Mouse (Mus musculus) small intestine, adult 2 months (tissue): ENCODE measurements around the gene Bicral. TPM values are rescaled to one million over a fixed set of nuclear protein-coding genes. Genes with fewer than 3 reads are reported as not detected.
"Not testable (repeated sequence)": the region's sequence is repeated elsewhere in the genome, so short reads cannot be mapped to it uniquely, and the experiment has no call there.

ENCODE experiments used
- H3K27ac ChIP-seq: fragments of 200-500 bp; 2 replicates; pipeline ENCODE4 v1.5.1; 2012; ENCODE audit warnings: low read depth, low read length, control low read depth, inconsistent platforms; ENCODE audit not compliant: insufficient read depth
- H3K27me3 ChIP-seq: fragments of 200-500 bp; 2 replicates; pipeline ENCODE4 v1.6.1; 2012; ENCODE audit warnings: mild to moderate bottlenecking, moderate library complexity, low read length, inconsistent platforms; ENCODE audit not compliant: control insufficient read depth, insufficient read depth
- H3K36me3 ChIP-seq: fragments of 200-500 bp; 2 replicates; pipeline ENCODE4 v1.6.1; 2012; ENCODE audit warnings: mild to moderate bottlenecking, low read length, control low read depth, inconsistent platforms; ENCODE audit not compliant: control insufficient read depth, insufficient read depth
- H3K4me1 ChIP-seq: fragments of 200-500 bp; 2 replicates; pipeline ENCODE4 v1.6.1; 2012; ENCODE audit warnings: low read length, inconsistent platforms, mixed read lengths; ENCODE audit not compliant: control insufficient read depth, insufficient read depth, insufficient read length
- H3K4me3 ChIP-seq: fragments of 200-500 bp; 2 replicates; pipeline ENCODE4 v1.5.1; 2012; ENCODE audit warnings: low read depth, mild to moderate bottlenecking, control low read depth, inconsistent platforms, low read length, moderate library complexity
- CTCF ChIP-seq: fragments of 200-500 bp; IDR thresholded peaks from 2 replicates; pipeline ENCODE4 v1.5.1; 2012; ENCODE audit warnings: low read depth, mild to moderate bottlenecking, control low read depth, inconsistent platforms, low read length, moderate library complexity, mixed read lengths; ENCODE audit not compliant: insufficient replicate concordance, insufficient read length; ENCODE audit errors: extremely low read depth
- POLR2A ChIP-seq: fragments of 200-500 bp; IDR thresholded peaks from 2 replicates; pipeline ENCODE4 v1.6.1; 2012; ENCODE audit warnings: low read depth, mild to moderate bottlenecking, control low read depth, inconsistent platforms, low read length, moderate library complexity
- WGBS: fragments of 180-500 bp; shearing (Covaris S2); methylation state at CpG from one replicate; pipeline ENCODE4 v1.1.7; 2018; 5-methylcytosine and 5-hydroxymethylcytosine counted together
- polyA plus RNA-seq: library from polyadenylated mRNA; depleted of rRNA; stranded (reverse); fragments of >200 nt; gene quantifications from 2 replicates; pipeline ENCODE4 v1.2.3, GENCODE M21; 2012

The Bicral gene
- polyA plus RNA-seq, 1 experiment = 7.1 TPM

GRCm38 (mm10) chr17:46797386-46797785, 60.9 kb downstream of the Bicral start:
- Histone ChIP-seq H3K4me1 (no peaks in the 10 kb centered on the region), H3K4me3 (no peak overlapping the region), H3K36me3 (peaks cover 26% of the 10 kb centered on the region), H3K27ac (no peak overlapping the region), H3K27me3 (no peaks in the 10 kb centered on the region)
- TF ChIP-seq POLR2A (no peak), CTCF (no peak)
- 81% methylated on average over 8 of the region's 8 CpGs for WGBS

GRCm38 (mm10) chr17:46796743-46797142, 61.5 kb downstream of the Bicral start:
- 93% methylated on average over 4 of the region's 4 CpGs for WGBS
- no peaks in the 10 kb centered on the region for H3K27me3 ChIP-seq
- peaks cover 25% of the 10 kb centered on the region for H3K36me3 ChIP-seq
- H3K27ac ChIP-seq = no peak overlapping the region
- TF ChIP-seq CTCF (no peak), POLR2A (no peak)
- H3K4me3 ChIP-seq = no peak overlapping the region
- no peaks in the 10 kb centered on the region for H3K4me1 ChIP-seq

- Histone ChIP-seq H3K27ac (no peak overlapping the region), H3K4me3 (no peak overlapping the region), H3K36me3 (no peaks in the 10 kb centered on the region), H3K4me1 (no peaks in the 10 kb centered on the region), H3K27me3 (no peaks in the 10 kb centered on the region)
- no peak for TF ChIP-seq POLR2A
- 78% methylated on average over 2 of the region's 2 CpGs for WGBS
Measured at GRCm38 (mm10) chr17:46792963-46793362, 65.3 kb downstream of the Bicral start.

- H3K4me3 ChIP-seq, H3K27ac ChIP-seq, H3K36me3 ChIP-seq, H3K4me1 ChIP-seq, H3K27me3 ChIP-seq: not testable (repeated sequence)
- 81% methylated on average over 2 of the region's 2 CpGs for WGBS
Measured at GRCm38 (mm10) chr17:46787974-46788373, 70.3 kb downstream of the Bicral start.

GRCm38 (mm10) chr17:46786952-46787351, 71.3 kb downstream of the Bicral start:
- WGBS = 88% methylated on average over 5 of the region's 5 CpGs
- Histone ChIP-seq H3K27ac (no peak overlapping the region), H3K4me3 (no peak overlapping the region), H3K36me3 (no peaks in the 10 kb centered on the region), H3K27me3 (no peaks in the 10 kb centered on the region), H3K4me1 (no peaks in the 10 kb centered on the region)
- no peak for TF ChIP-seq CTCF
- no peak for TF ChIP-seq POLR2A

GRCm38 (mm10) chr17:46783222-46783565, 75.1 kb downstream of the Bicral start:
- TF ChIP-seq CTCF (no peak), POLR2A (no peak)
- WGBS = 76% methylated on average over 2 of the region's 2 CpGs
- Histone ChIP-seq H3K4me1 (no peaks in the 10 kb centered on the region), H3K4me3 (no peak overlapping the region), H3K27me3 (no peaks in the 10 kb centered on the region), H3K36me3 (peaks cover 21% of the 10 kb centered on the region), H3K27ac (no peak overlapping the region; the same call in 1 of the 2 replicates)

GRCm38 (mm10) chr17:46782341-46783221, 75.7 kb downstream of the Bicral start, which contains the start of gene Rpl7l1:
Gene Rpl7l1 (minus strand): TSS chr17:46782672.
- peak; percentile 80; the same call in 1 of the 2 replicates for TF ChIP-seq CTCF
- peak; percentile 79 for TF ChIP-seq POLR2A
- under 1% methylated on average over 44 of the region's 44 CpGs for WGBS
- no peaks in the 10 kb centered on the region for H3K4me1 ChIP-seq
- H3K4me3 ChIP-seq = peak within 1 kb of the TSS; percentile 93
- H3K27me3 ChIP-seq = no peaks in the 10 kb centered on the region
- H3K27ac ChIP-seq = peak within 1 kb of the TSS; percentile 84
- peaks cover 27% of the 10 kb centered on the region for H3K36me3 ChIP-seq
